Mouse (Mus musculus): ENCODE measurements around the gene Prkag2.

DNA sequence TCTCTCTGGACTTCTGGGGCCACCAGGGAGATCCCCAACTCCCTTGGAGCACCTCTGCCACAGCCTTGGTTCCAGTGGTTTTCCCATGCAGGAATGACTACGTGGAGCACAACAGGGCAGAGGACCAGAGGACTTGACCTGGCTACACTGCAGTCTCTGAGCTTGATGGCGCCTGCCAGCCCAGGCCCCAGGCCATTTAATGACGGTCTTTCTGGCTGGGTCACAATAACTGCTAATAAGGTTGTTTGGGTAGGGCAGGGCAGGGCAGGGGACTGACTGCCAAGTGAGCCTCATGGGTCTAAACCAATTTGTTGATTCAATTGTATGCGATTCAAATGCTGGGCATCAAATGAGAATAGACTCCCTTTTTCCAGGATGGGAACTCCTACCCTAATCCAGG lies 72.8 kb downstream of the Prkag2 start:
- no peak for TF ChIP-seq CTCF (IDR thresholded peaks at IDR 0.05; ENCODE audit: low read depth, low read length)
- no peak for TF ChIP-seq POLR2A (IDR thresholded peaks at IDR 0.05; ENCODE audit: borderline replicate concordance, low read depth, low read length)
